In the genomic region with DNA sequence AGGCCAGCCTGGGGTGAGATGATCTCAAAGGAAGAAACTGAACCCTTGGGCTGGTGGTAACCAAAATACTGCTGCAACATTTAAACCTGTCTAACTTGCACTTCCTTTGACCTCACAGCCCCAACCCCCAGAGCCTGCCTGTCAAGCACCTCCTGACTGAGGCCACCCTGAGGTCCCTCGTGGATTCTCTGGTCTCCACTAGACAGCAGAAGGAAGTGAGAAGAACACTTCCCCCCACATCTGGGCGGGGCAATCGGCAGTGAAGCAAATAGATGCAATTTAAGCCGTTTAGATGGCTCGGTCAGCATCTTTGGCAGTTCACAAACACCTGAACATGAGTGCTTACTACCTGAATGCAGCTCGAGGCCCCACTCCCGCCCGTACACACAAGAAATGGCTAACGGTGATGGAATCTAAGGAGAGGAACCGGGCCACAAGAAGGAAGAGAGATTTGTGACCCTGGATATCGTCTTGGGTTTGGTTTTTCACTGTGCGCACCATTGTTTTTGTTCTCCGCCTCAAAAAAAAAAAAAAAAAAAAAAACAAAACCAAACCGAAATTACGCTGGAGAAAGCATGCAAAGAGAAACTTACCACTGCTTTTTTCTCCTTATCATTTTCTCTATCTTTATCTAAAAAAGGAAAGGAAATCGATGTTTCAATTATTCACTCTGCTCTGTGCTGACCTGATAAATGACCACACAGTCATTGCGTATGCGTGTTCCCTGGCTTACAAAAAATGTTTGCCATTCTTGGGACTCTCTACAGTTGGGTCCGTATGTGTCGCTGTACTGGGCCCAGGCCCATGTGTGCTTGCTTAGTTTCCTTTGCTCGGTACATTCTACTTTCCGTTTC, we compare ENCODE assay signal across 8 mouse cellular contexts. TPM values are rescaled to one million over a fixed set of nuclear protein-coding genes. Genes with fewer than 3 reads are reported as not detected.
DNase-seq lines count a peak whose midpoint lies in the region; ATAC-seq and TF ChIP-seq lines count a peak whose summit lies in the region.

No protein-coding gene starts in this region.

- WGBS in cerebellum, adult 2 months, result 72% methylated on average over 22 of the region's 22 CpGs
- WGBS in hindbrain, embryonic 15.5 days, result 76% methylated on average over 22 of the region's 22 CpGs
- 52% methylated on average over 22 of the region's 22 CpGs for WGBS in liver, embryonic 11.5 days

- peaks cover 4% of the 10 kb centered on the region; the same call in 1 of the 2 replicates for H3K4me1 ChIP-seq in cerebellum, adult 2 months (ENCODE audit: control insufficient read depth, insufficient read depth, low read length)
- peaks cover 32% of the 10 kb centered on the region for H3K4me1 ChIP-seq in hindbrain, embryonic 15.5 days (replicated peaks)
- peaks cover 17% of the 10 kb centered on the region for H3K4me1 ChIP-seq in liver, embryonic 11.5 days (replicated peaks; ENCODE audit: control insufficient read depth, insufficient read depth, low read length)

- no peak for TF ChIP-seq CTCF in cerebellum, adult 2 months (IDR thresholded peaks at IDR 0.05; ENCODE audit: borderline replicate concordance, insufficient read depth, low read depth, low read length)

- H3K27ac ChIP-seq in cerebellum, adult 2 months (ENCODE audit: insufficient read depth, low read length), result no peak overlapping the region
- no peak overlapping the region for H3K27ac ChIP-seq in hindbrain, embryonic 15.5 days (replicated peaks)
- H3K27ac ChIP-seq in liver, embryonic 11.5 days (ENCODE audit: low read depth, low read length), result no peak overlapping the region

- no peaks in the 10 kb centered on the region for H3K9me3 ChIP-seq in hindbrain, embryonic 15.5 days
- H3K9me3 ChIP-seq in liver, embryonic 11.5 days (ENCODE audit: control insufficient read depth, low read length), result no peaks in the 10 kb centered on the region

- H3K36me3 ChIP-seq in hindbrain, embryonic 15.5 days, result peaks cover 15% of the 10 kb centered on the region
- H3K36me3 ChIP-seq in liver, embryonic 11.5 days (ENCODE audit: control insufficient read depth, insufficient read depth, low read length), result peaks cover 4% of the 10 kb centered on the region; the same call in 1 of the 2 replicates

- DNase-seq in cerebellum, adult 2 months, result no peak
- no peak for DNase-seq in cerebellum, adult 11 months
- no peak for DNase-seq in liver, embryonic 11.5 days (ENCODE audit: low spot score)
- peak; percentile 48 to 71 for DNase-seq in monocyte, adult 2 months (ENCODE audit: low read depth in 1 of 2, low spot score in 2 of 2)
- DNase-seq in thymus, postnatal 36 days, result peak; percentile 42 to 58
- no peak for DNase-seq in layer of hippocampus, postnatal 36 days

- peak overlapping the region; percentile 86 for H3K4me2 ChIP-seq in hindbrain, embryonic 15.5 days
- peak overlapping the region; percentile 79 for H3K4me2 ChIP-seq in liver, embryonic 11.5 days

- H3K27me3 ChIP-seq in cerebellum, adult 2 months (ENCODE audit: control insufficient read depth, insufficient read depth, low read length), result no peaks in the 10 kb centered on the region
- no peaks in the 10 kb centered on the region for H3K27me3 ChIP-seq in hindbrain, embryonic 15.5 days
- H3K27me3 ChIP-seq in liver, embryonic 11.5 days (replicated peaks; ENCODE audit: control insufficient read depth, insufficient read depth, low read length), result no peaks in the 10 kb centered on the region

- no peak for TF ChIP-seq POLR2A in cerebellum, adult 2 months (IDR thresholded peaks at IDR 0.05; ENCODE audit: borderline replicate concordance, insufficient read depth, low read length)

- ATAC-seq in erythroblast, adult 5-6 weeks (replicated peaks; ENCODE audit: low FRiP score, poor library complexity, severe bottlenecking), result 0 out of 2 replicates have a peak, but pooled peaks have one; percentile 1
- ATAC-seq in hindbrain, embryonic 15.5 days (ENCODE audit: low FRiP score, low read depth), result no peak
- ATAC-seq in liver, embryonic 11.5 days (replicated peaks; ENCODE audit: low FRiP score), result no peak

- H3K4me3 ChIP-seq in cerebellum, adult 2 months (replicated peaks; ENCODE audit: insufficient read depth, low read depth, low read length), result peak overlapping the region; percentile 74
- H3K4me3 ChIP-seq in hindbrain, embryonic 15.5 days, result peak overlapping the region; percentile 84
- peak overlapping the region; percentile 66 for H3K4me3 ChIP-seq in liver, embryonic 11.5 days (ENCODE audit: low read depth, low read length)

- H3K9ac ChIP-seq in hindbrain, embryonic 15.5 days, result peak overlapping the region; percentile 81
- peak overlapping the region; percentile 77 for H3K9ac ChIP-seq in liver, embryonic 11.5 days (ENCODE audit: low read depth, low read length)

RNA-seq across cellular contexts. Expression of gene Tk2, which starts 1.1 kb away (rescaled TPM):
- 37.2 and 38.4 TPM in 2 replicates for polyA plus RNA-seq in cerebellum, adult 2 months (2012; rRNA removed)
- total RNA-seq in erythroblast, adult 5-6 weeks (2015; ENCODE audit: low replicate concordance), result 7.1 and 13.2 TPM in 2 replicates
- total RNA-seq in erythroblast, adult 5-6 weeks (2017; ENCODE audit: low replicate concordance), result 3.1 and 7.1 TPM in 2 replicates
- 48.2 and 49.6 TPM in 2 replicates for polyA plus RNA-seq in hindbrain, embryonic 15.5 days (2015; fragmentation: Nextera tagmentation; extraction: Ambion mirVana)
- polyA plus RNA-seq in liver, embryonic 11.5 days (2014; fragmentation: Nextera tagmentation; extraction: Ambion mirVana), result 13.8 and 16.3 TPM in 2 replicates
- 10 to 100 TPM; 35.5 to 38.6 TPM for total RNA-seq in layer of hippocampus, postnatal 36 days (2021)

RNA-seq across cellular contexts. Expression of gene Cklf, which starts 3.4 kb away (rescaled TPM):
- 6.9 and 7.9 TPM in 2 replicates for polyA plus RNA-seq in cerebellum, adult 2 months (2012; rRNA removed)
- 19.2 and 51.7 TPM in 2 replicates for total RNA-seq in erythroblast, adult 5-6 weeks (2015; ENCODE audit: low replicate concordance)
- 5.2 and 9.8 TPM in 2 replicates for total RNA-seq in erythroblast, adult 5-6 weeks (2017; ENCODE audit: low replicate concordance)
- polyA plus RNA-seq in hindbrain, embryonic 15.5 days (2015; fragmentation: Nextera tagmentation; extraction: Ambion mirVana), result 35.7 TPM in 2 replicates
- polyA plus RNA-seq in liver, embryonic 11.5 days (2014; fragmentation: Nextera tagmentation; extraction: Ambion mirVana), result 27.9 and 32.5 TPM in 2 replicates
- total RNA-seq in layer of hippocampus, postnatal 36 days (2021), result 1 to 10 TPM; 5.8 to 8.0 TPM

RNA-seq across cellular contexts. Expression of gene Cmtm2a, which starts 45.7 kb away (rescaled TPM):
- polyA plus RNA-seq in cerebellum, adult 2 months (2012; rRNA removed), result not detected in 2 replicates
- not detected in 2 replicates for total RNA-seq in erythroblast, adult 5-6 weeks (2015; ENCODE audit: low replicate concordance)
- total RNA-seq in erythroblast, adult 5-6 weeks (2017; ENCODE audit: low replicate concordance), result not detected in 2 replicates
- not detected in 2 replicates for polyA plus RNA-seq in hindbrain, embryonic 15.5 days (2015; fragmentation: Nextera tagmentation; extraction: Ambion mirVana)
- not detected in 2 replicates for polyA plus RNA-seq in liver, embryonic 11.5 days (2014; fragmentation: Nextera tagmentation; extraction: Ambion mirVana)
- total RNA-seq in layer of hippocampus, postnatal 36 days (2021), result not detected

Comparison
In these comparisons a context has a peak if more than half of its experiments do, and no peak if none do; other contexts are left out.
1. DNase-seq: peak in monocyte, adult 2 months (2 of 2) and thymus, postnatal 36 days (2 of 2); none in cerebellum, adult 2 months (0 of 2), cerebellum, adult 11 months (single experiment), liver, embryonic 11.5 days (single experiment) and layer of hippocampus, postnatal 36 days (0 of 2).
2. Peak in every context shown above with its lines, with median percentiles within 50 percentile points of each other: H3K4me3 ChIP-seq.